Mouse (Mus musculus): ENCODE data around the gene Exosc9. TPM values are rescaled to one million over a fixed set of nuclear protein-coding genes. Genes with fewer than 3 reads are reported as not detected.
A peak's percentile ranks its signal among the peaks of the same experiment; 100 is the strongest.

Exosc9 gene
- polyA plus RNA-seq, 1 experiment from 2014 or later: 98.2 TPM

- peak overlapping the region; percentile 45 for H3K4me3 ChIP-seq
- H3K27ac ChIP-seq (replicated peaks): no peak overlapping the region
- peaks cover 34% of the 10 kb centered on the region for H3K27me3 ChIP-seq (replicated peaks; ENCODE audit: low read depth, poor library complexity, severe bottlenecking)
- H3K36me3 ChIP-seq (replicated peaks): no peaks in the 10 kb centered on the region
- H3K9me3 ChIP-seq: no peaks in the 10 kb centered on the region
- H3K4me1 ChIP-seq: peaks cover 15% of the 10 kb centered on the region
- 14% methylated on average over 18 of the region's 18 CpGs for WGBS
- DNase-seq (ENCODE audit: low spot score): peak; percentile 25
Observed at GRCm38 (mm10) chr3:36531979-36532542, 20.3 kb upstream of the Exosc9 start.

- H3K36me3 ChIP-seq (replicated peaks): no peaks in the 10 kb centered on the region
- WGBS: 31% methylated on average over 7 of the region's 7 CpGs
- H3K4me3 ChIP-seq: no peak overlapping the region
- no peaks in the 10 kb centered on the region for H3K9me3 ChIP-seq
- no peak for DNase-seq (ENCODE audit: low spot score)
- peaks cover 15% of the 10 kb centered on the region for H3K4me1 ChIP-seq
- H3K27ac ChIP-seq (replicated peaks): no peak overlapping the region
- H3K27me3 ChIP-seq (replicated peaks; ENCODE audit: low read depth, poor library complexity, severe bottlenecking): peaks cover 34% of the 10 kb centered on the region
Observed at GRCm38 (mm10) chr3:36532738-36533137, 19.7 kb upstream of the Exosc9 start.

GRCm38 (mm10) chr3:36533201-36533672 lies 19.2 kb upstream of the Exosc9 start:
- Histone ChIP-seq H3K27ac (replicated peaks) (no peak overlapping the region), H3K4me1 (peaks cover 15% of the 10 kb centered on the region), H3K27me3 (replicated peaks; ENCODE audit: low read depth, poor library complexity, severe bottlenecking) (peaks cover 34% of the 10 kb centered on the region), H3K4me3 (no peak overlapping the region), H3K36me3 (replicated peaks) (no peaks in the 10 kb centered on the region), H3K9me3 (no peaks in the 10 kb centered on the region)
- DNase-seq (ENCODE audit: low spot score): peak; percentile 21
- WGBS: 2% methylated on average over 1 of the region's 1 CpGs

- no peak overlapping the region for H3K4me3 ChIP-seq
- no peaks in the 10 kb centered on the region for H3K9me3 ChIP-seq
- DNase-seq (ENCODE audit: low spot score): no peak
- no peak overlapping the region for H3K27ac ChIP-seq (replicated peaks)
- 91% methylated on average over 12 of the region's 12 CpGs for WGBS
- no peaks in the 10 kb centered on the region for H3K36me3 ChIP-seq (replicated peaks)
- H3K4me1 ChIP-seq: peaks cover 15% of the 10 kb centered on the region
- H3K27me3 ChIP-seq (replicated peaks; ENCODE audit: low read depth, poor library complexity, severe bottlenecking): peaks cover 21% of the 10 kb centered on the region
Observed at GRCm38 (mm10) chr3:36536041-36536440, 16.4 kb upstream of the Exosc9 start.

- H3K36me3 ChIP-seq (replicated peaks): no peaks in the 10 kb centered on the region
- H3K27me3 ChIP-seq (replicated peaks; ENCODE audit: low read depth, poor library complexity, severe bottlenecking): peaks cover 3% of the 10 kb centered on the region; the same call in 1 of the 2 replicates
- H3K9me3 ChIP-seq: no peaks in the 10 kb centered on the region
- 85% methylated on average over 4 of the region's 4 CpGs for WGBS
- peaks cover 6% of the 10 kb centered on the region for H3K4me1 ChIP-seq
- DNase-seq (ENCODE audit: low spot score): no peak
- H3K4me3 ChIP-seq: no peak overlapping the region
- no peak overlapping the region for H3K27ac ChIP-seq (replicated peaks)
Observed at GRCm38 (mm10) chr3:36537701-36538470, 14.5 kb upstream of the Exosc9 start.

GRCm38 (mm10) chr3:36540756-36541155 lies 11.7 kb upstream of the Exosc9 start:
- Histone ChIP-seq H3K4me3 (no peak overlapping the region), H3K9me3 (no peaks in the 10 kb centered on the region), H3K4me1 (no peaks in the 10 kb centered on the region), H3K27ac (replicated peaks) (no peak overlapping the region), H3K27me3 (replicated peaks; ENCODE audit: low read depth, poor library complexity, severe bottlenecking) (no peaks in the 10 kb centered on the region), H3K36me3 (replicated peaks) (no peaks in the 10 kb centered on the region)
- 78% methylated on average over 2 of the region's 2 CpGs for WGBS
- no peak for DNase-seq (ENCODE audit: low spot score)

GRCm38 (mm10) chr3:36541399-36541798 lies 11.0 kb upstream of the Exosc9 start:
- Histone ChIP-seq H3K36me3 (replicated peaks) (no peaks in the 10 kb centered on the region), H3K27me3 (replicated peaks; ENCODE audit: low read depth, poor library complexity, severe bottlenecking) (no peaks in the 10 kb centered on the region), H3K27ac (replicated peaks) (no peak overlapping the region), H3K4me1 (no peaks in the 10 kb centered on the region), H3K9me3 (no peaks in the 10 kb centered on the region), H3K4me3 (no peak overlapping the region)
- 89% methylated on average over 2 of the region's 2 CpGs for WGBS
- DNase-seq (ENCODE audit: low spot score): no peak

DNA sequence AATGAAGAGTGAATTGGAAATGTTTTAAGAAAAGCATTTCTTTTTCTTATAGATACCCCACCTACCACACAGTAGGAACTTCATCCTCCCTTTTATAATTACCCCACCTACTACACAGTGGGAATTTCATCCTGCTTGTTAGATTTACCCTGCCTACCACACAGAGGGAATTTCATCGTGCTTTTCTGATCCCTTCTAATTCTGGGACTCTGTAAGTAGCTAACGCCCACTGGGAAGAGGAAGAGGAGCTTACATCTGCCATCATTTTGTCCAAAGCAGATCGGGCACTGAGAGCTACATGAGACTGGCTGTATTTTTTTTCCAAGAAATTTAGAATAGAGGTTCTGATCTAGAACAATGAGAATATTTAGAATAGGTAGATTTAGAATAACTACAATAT lies 7.4 kb upstream of the Exosc9 start:
- Histone ChIP-seq H3K27ac (replicated peaks) (no peak overlapping the region), H3K4me1 (no peaks in the 10 kb centered on the region), H3K9me3 (no peaks in the 10 kb centered on the region), H3K36me3 (replicated peaks) (no peaks in the 10 kb centered on the region), H3K27me3 (replicated peaks; ENCODE audit: low read depth, poor library complexity, severe bottlenecking) (no peaks in the 10 kb centered on the region), H3K4me3 (no peak overlapping the region)
- WGBS: 79% methylated on average over 3 of the region's 3 CpGs
- DNase-seq (ENCODE audit: low spot score): no peak

GRCm38 (mm10) chr3:36551343-36551742 lies 1.1 kb upstream of the Exosc9 start:
- peaks cover 27% of the 10 kb centered on the region for H3K36me3 ChIP-seq (replicated peaks)
- H3K4me1 ChIP-seq: peaks cover 17% of the 10 kb centered on the region
- WGBS: 41% methylated on average over 9 of the region's 9 CpGs
- no peaks in the 10 kb centered on the region for H3K9me3 ChIP-seq
- H3K4me3 ChIP-seq: peak overlapping the region; percentile 93
- peak; percentile 55 for DNase-seq (ENCODE audit: low spot score)
- H3K27me3 ChIP-seq (replicated peaks; ENCODE audit: low read depth, poor library complexity, severe bottlenecking): no peaks in the 10 kb centered on the region
- peak overlapping the region; percentile 84 for H3K27ac ChIP-seq (replicated peaks)

DNA sequence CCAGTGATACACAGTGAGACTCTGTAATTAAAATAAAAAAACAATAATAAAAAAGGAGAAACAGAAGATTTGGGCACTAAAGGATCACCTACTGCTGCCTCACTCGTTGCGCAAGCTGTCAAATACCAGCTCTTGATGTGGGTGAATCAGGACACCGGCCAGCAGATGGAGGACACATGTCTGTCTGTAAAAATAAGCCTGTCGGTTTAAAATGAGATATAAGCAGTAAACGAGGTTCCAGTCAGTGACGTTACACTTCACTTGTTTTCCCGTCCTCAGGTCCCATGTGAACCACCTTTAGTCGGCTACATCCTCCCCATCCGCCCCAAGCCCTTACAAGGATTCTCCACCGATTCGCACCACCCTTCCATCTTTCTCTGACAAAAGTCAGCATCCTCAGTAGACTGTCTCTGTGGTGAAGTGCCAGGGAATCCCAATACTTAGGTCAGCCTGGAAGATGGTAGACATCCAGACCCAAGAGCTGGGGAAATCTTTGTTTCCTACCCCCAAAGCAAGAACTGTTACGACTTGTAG lies 488 bp upstream of the Exosc9 start:
- peak overlapping the region; percentile 93 for H3K4me3 ChIP-seq
- no peak for DNase-seq (ENCODE audit: low spot score)
- H3K36me3 ChIP-seq (replicated peaks): peaks cover 33% of the 10 kb centered on the region

GRCm38 (mm10) chr3:36557601-36558000 lies 5.2 kb downstream of the Exosc9 start:
- Histone ChIP-seq H3K9me3 (no peaks in the 10 kb centered on the region), H3K36me3 (replicated peaks) (peaks cover 89% of the 10 kb centered on the region), H3K27ac (replicated peaks) (no peak overlapping the region), H3K4me1 (0 out of 2 replicates have a peak, but pooled peaks cover 6% of the 10 kb centered on the region), H3K27me3 (replicated peaks; ENCODE audit: low read depth, poor library complexity, severe bottlenecking) (no peaks in the 10 kb centered on the region), H3K4me3 (no peak overlapping the region)
- no peak for DNase-seq (ENCODE audit: low spot score)
- 90% methylated on average over 1 of the region's 1 CpGs for whole genome bisulfite sequencing

More for the DNA sequence above, 488 bp upstream of the Exosc9 start:
- peak overlapping the region; percentile 84 for H3K27ac ChIP-seq (replicated peaks)
- no peaks in the 10 kb centered on the region for H3K9me3 ChIP-seq
- WGBS: 24% methylated on average over 12 of the region's 12 CpGs
- peaks cover 17% of the 10 kb centered on the region for H3K4me1 ChIP-seq
- H3K27me3 ChIP-seq (replicated peaks; ENCODE audit: low read depth, poor library complexity, severe bottlenecking): no peaks in the 10 kb centered on the region

DNA sequence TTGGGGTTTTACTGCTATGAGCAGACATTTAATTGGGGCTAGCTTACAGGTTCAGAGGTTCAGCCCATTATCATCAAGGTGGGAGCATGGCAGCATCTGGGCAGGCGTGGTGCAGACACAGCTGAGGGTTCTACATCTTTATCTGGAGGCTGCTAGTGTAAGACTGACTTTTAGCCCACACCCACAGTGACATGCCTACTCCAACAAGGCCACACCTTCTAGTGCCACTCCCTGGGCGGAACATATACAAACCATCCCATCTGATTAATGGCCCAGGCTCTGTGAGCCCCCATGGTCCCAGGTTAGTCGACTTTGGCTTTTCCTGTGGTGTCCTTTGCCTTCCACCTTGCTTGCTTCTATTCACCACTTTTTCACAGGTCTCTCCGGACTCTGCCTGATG lies 7.2 kb downstream of the Exosc9 start:
- Histone ChIP-seq H3K4me3 (no peak overlapping the region), H3K36me3 (replicated peaks) (peaks cover 99% of the 10 kb centered on the region), H3K9me3 (no peaks in the 10 kb centered on the region), H3K4me1 (no peaks in the 10 kb centered on the region), H3K27me3 (replicated peaks; ENCODE audit: low read depth, poor library complexity, severe bottlenecking) (no peaks in the 10 kb centered on the region), H3K27ac (replicated peaks) (no peak overlapping the region)
- DNase-seq (ENCODE audit: low spot score): no peak
- 84% methylated on average over 4 of the region's 4 CpGs for WGBS

DNA sequence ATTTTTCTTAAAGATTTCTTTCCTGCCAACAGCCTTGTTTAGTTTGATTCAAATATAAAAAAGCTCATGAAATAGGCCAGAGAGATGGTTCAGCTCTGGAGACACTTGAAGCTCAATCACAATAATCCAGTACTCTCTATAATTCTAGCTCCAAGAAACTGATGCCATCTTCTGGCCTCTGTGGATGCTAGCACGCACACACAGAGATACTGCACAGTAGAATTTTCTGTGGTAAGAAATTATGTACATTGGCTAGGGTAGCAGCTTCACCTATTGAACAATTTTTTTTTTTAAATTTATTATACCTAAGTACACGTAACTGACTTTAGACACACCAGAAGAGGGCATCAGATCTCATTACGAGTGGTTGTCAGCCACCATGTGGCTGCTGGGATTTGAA lies 11.3 kb downstream of the Exosc9 start:
- WGBS: 91% methylated on average over 3 of the region's 3 CpGs
- no peak for DNase-seq (ENCODE audit: low spot score)
- Histone ChIP-seq H3K4me1 (no peaks in the 10 kb centered on the region), H3K27me3 (replicated peaks; ENCODE audit: low read depth, poor library complexity, severe bottlenecking) (no peaks in the 10 kb centered on the region), H3K27ac (replicated peaks) (no peak overlapping the region), H3K4me3 (no peak overlapping the region), H3K36me3 (replicated peaks) (peaks cover 99% of the 10 kb centered on the region), H3K9me3 (no peaks in the 10 kb centered on the region)
